Mouse (Mus musculus): ENCODE results near the gene Nell2. TPM values are rescaled to one million over a fixed set of nuclear protein-coding genes. Genes with fewer than 3 reads are reported as not detected.

Nell2 gene
- total RNA-seq, 2 experiments from 2014 or later: 0.10 to 0.17 TPM

GRCm38 (mm10) chr15:95368185-95368584 lies 160.2 kb downstream of the Nell2 start:
- intact Hi-C loops (cut with DNase I): no loop called here

GRCm38 (mm10) chr15:95366506-95366905 lies 161.9 kb downstream of the Nell2 start:
- DNase-seq: no peak
- intact Hi-C loops (cut with DNase I): no loop called here

More at GRCm38 (mm10) chr15:95368185-95368584, 160.2 kb downstream of the Nell2 start:
- no peak for DNase-seq

GRCm38 (mm10) chr15:95354806-95355205 lies 173.6 kb downstream of the Nell2 start:
- intact Hi-C loops (cut with DNase I): no loop called here
- DNase-seq: no peak

- intact Hi-C loops (cut with DNase I): no loop called here
These were observed 193.7 kb downstream of the Nell2 start for GRCm38 (mm10) chr15:95334323-95335296.

GRCm38 (mm10) chr15:95333229-95333628 lies 195.1 kb downstream of the Nell2 start:
- DNase-seq: no peak
- intact Hi-C loops (cut with DNase I): no loop called here

More at GRCm38 (mm10) chr15:95334323-95335296, 193.7 kb downstream of the Nell2 start:
- DNase-seq: no peak

GRCm38 (mm10) chr15:95330926-95331325 lies 197.4 kb downstream of the Nell2 start:
- no peak for DNase-seq
- intact Hi-C loops (cut with DNase I): no loop called here

GRCm38 (mm10) chr15:95322744-95323143 lies 205.6 kb downstream of the Nell2 start:
- no peak for DNase-seq
- intact Hi-C loops (cut with DNase I): no loop called here

- DNase-seq: no peak
- intact Hi-C loops (cut with DNase I): no loop called here
These were observed 211.7 kb downstream of the Nell2 start for GRCm38 (mm10) chr15:95316626-95317025.

- intact Hi-C loops (cut with DNase I): no loop called here
- no peak for DNase-seq
These were observed 213.6 kb downstream of the Nell2 start for GRCm38 (mm10) chr15:95314808-95315145.

- DNase-seq: no peak
- intact Hi-C loops (cut with DNase I): no loop called here
These were observed 214.1 kb downstream of the Nell2 start for GRCm38 (mm10) chr15:95314121-95314807.

GRCm38 (mm10) chr15:95313286-95313685 lies 215.1 kb downstream of the Nell2 start:
- intact Hi-C loops (cut with DNase I): no loop called here
- DNase-seq: no peak

GRCm38 (mm10) chr15:95304102-95304501 lies 224.3 kb downstream of the Nell2 start:
- intact Hi-C loops (cut with DNase I): no loop called here
- no peak for DNase-seq

GRCm38 (mm10) chr15:95296561-95296960 lies 231.8 kb downstream of the Nell2 start:
- intact Hi-C loops (cut with DNase I): no loop called here
- peak in 1 of 2 experiments; percentile 4 for DNase-seq

- intact Hi-C loops (cut with DNase I): no loop called here
- no peak for DNase-seq
These were observed 239.3 kb downstream of the Nell2 start for GRCm38 (mm10) chr15:95289047-95289446.

GRCm38 (mm10) chr15:95285199-95285598 lies 243.2 kb downstream of the Nell2 start:
- intact Hi-C loops (cut with DNase I): no loop called here
- no peak for DNase-seq

- no peak for DNase-seq
- intact Hi-C loops (cut with DNase I): no loop called here
These were observed 247.4 kb downstream of the Nell2 start for GRCm38 (mm10) chr15:95280986-95281385.

- no peak for DNase-seq
These were observed 250.4 kb downstream of the Nell2 start for GRCm38 (mm10) chr15:95278001-95278400.

GRCm38 (mm10) chr15:95276556-95276955 lies 251.8 kb downstream of the Nell2 start:
- intact Hi-C loops (cut with DNase I): no loop called here
- no peak for DNase-seq

More at GRCm38 (mm10) chr15:95278001-95278400, 250.4 kb downstream of the Nell2 start:
- intact Hi-C loops (cut with DNase I): no loop called here

- intact Hi-C loops (cut with DNase I): no loop called here
- DNase-seq: no peak
These were observed 252.8 kb downstream of the Nell2 start for GRCm38 (mm10) chr15:95275553-95275952.

- intact Hi-C loops (cut with DNase I): loop anchor here (5.0 kb wide), 1 partner anchor 299 kb away; no protein-coding TSS in a partner anchor
- no peak for DNase-seq
These were observed 255.1 kb downstream of the Nell2 start for GRCm38 (mm10) chr15:95273236-95273635.

GRCm38 (mm10) chr15:95272167-95272566 lies 256.2 kb downstream of the Nell2 start:
- no peak for DNase-seq
- intact Hi-C loops (cut with DNase I): loop anchor here (5.0 kb wide), 1 partner anchor 300 kb away; no protein-coding TSS in a partner anchor

Data from heart, postnatal 14 days (tissue).